Mouse (Mus musculus) embryonic fibroblast, embryonic 13.5 days (primary cell): ENCODE data around the gene Ntan1.

Experiments
- CTCF ChIP-seq: IDR thresholded peaks from 2 replicates; pipeline ENCODE4 v1.5.1; 2011; ENCODE audit warnings: mild to moderate bottlenecking, control low read depth, low read length, moderate library complexity, borderline replicate concordance; ENCODE audit not compliant: insufficient read depth
- POLR2A ChIP-seq: IDR thresholded peaks from 2 replicates; pipeline ENCODE4 v1.6.1; 2011; ENCODE audit warnings: low read depth, mild to moderate bottlenecking, control low read depth, low read length, moderate library complexity

- TF ChIP-seq CTCF (no peak), POLR2A (no peak)
These were observed 37.4 kb upstream of the Ntan1 start for GRCm38 (mm10) chr16:13781216-13781615.
